Comparison of ENCODE assay signal across 8 mouse cellular contexts in the genomic region with DNA sequence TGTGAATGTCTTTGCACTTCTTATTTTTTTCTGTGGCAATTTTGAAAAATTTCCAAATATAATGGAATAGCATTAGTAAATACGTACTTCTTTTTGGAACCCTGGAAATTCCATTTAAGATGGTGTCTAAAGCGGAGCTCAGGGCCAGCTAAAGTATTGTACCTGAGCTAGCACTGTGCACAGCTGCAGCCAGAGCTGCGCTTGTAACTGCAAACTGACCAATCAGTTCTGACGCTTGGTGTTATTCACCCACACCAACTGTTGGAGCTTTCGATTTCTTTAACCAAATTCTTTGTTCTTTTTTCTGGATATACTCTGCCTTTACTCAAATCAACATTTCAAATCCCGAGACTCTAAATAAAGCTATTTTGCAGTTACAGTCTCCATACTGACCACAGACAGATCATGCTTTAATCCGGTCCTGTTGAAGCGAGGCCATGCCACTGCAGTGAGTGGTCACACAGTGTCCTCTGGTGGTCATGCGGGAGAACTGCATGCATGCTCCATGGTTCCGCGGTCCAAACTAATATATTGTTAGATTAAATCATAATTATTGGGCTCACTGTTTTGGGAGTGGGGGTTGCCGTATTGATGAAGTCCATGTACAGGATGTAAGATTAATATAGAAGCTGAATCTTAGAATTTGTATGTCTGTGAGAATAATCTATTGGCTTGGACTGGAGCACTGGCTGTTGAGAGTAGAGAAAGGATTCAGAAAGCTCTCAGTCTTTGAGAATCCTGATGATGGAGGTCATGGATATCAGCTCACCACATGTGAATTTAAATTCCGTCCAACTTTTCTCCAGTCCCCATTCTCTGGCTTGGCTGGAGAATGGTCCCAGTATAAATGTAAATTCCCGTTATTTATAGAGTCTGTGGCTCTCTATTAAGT.
DNase-seq lines count a peak whose midpoint lies in the region; ATAC-seq and TF ChIP-seq lines count a peak whose summit lies in the region.

No protein-coding gene starts in this region.

- H3K27me3 ChIP-seq in intestine, postnatal 0 days (replicated peaks; ENCODE audit: control insufficient read depth, insufficient read depth, low read length), result no peaks in the 10 kb centered on the region
- no peaks in the 10 kb centered on the region for H3K27me3 ChIP-seq in midbrain, embryonic 15.5 days (replicated peaks)

- H3K4me3 ChIP-seq in intestine, postnatal 0 days (ENCODE audit: low read depth, low read length), result no peak overlapping the region
- no peak overlapping the region for H3K4me3 ChIP-seq in midbrain, embryonic 15.5 days

- no peaks in the 10 kb centered on the region for H3K36me3 ChIP-seq in intestine, postnatal 0 days (ENCODE audit: control insufficient read depth, insufficient read depth)
- H3K36me3 ChIP-seq in midbrain, embryonic 15.5 days (replicated peaks), result no peaks in the 10 kb centered on the region

- TF ChIP-seq CTCF in intestine, postnatal 0 days (IDR thresholded peaks at IDR 0.05; ENCODE audit: low read depth), result peak; percentile 100

- DNase-seq in gastrocnemius, adult 18-20 months (ENCODE audit: low spot score), result peak; percentile 59
- no peak for DNase-seq in gastrocnemius, postnatal 25 days
- peak; percentile 39 to 67 for DNase-seq in cerebellum, postnatal 4 days (ENCODE audit: low spot score in 2 of 2)
- peak; percentile 28 to 37 for DNase-seq in gastrocnemius, postnatal 4 days (ENCODE audit: low spot score in 2 of 2)
- DNase-seq in left cerebral cortex, postnatal 36 days (ENCODE audit: low spot score in 2 of 2), result peak; percentile 51 to 52
- DNase-seq in spleen, postnatal 10 days (ENCODE audit: low spot score in 2 of 2), result peak; percentile 18 to 55

- intact Hi-C loops in left cerebral cortex, postnatal 36 days (cut with DNase I), result loop anchor here (2.0 to 10.0 kb wide), 2 partner anchors 666 to 832 kb away; no protein-coding TSS in a partner anchor

- 0 out of 2 replicates have a peak, but pooled peaks have one; percentile 47 for ATAC-seq in intestine, postnatal 0 days
- peak; percentile 93 for ATAC-seq in midbrain, embryonic 15.5 days (replicated peaks)

- no peak overlapping the region for H3K9ac ChIP-seq in intestine, postnatal 0 days (ENCODE audit: low read depth, low read length)
- H3K9ac ChIP-seq in midbrain, embryonic 15.5 days, result no peak overlapping the region

- no peaks in the 10 kb centered on the region for H3K9me3 ChIP-seq in intestine, postnatal 0 days (ENCODE audit: control insufficient read depth)
- H3K9me3 ChIP-seq in midbrain, embryonic 15.5 days, result no peaks in the 10 kb centered on the region

- no peak overlapping the region for H3K27ac ChIP-seq in intestine, postnatal 0 days (ENCODE audit: low read depth, low read length)
- H3K27ac ChIP-seq in midbrain, embryonic 15.5 days, result no peak overlapping the region

- WGBS in intestine, postnatal 0 days, result 36% methylated on average over 14 of the region's 14 CpGs
- 30% methylated on average over 14 of the region's 14 CpGs for WGBS in midbrain, embryonic 15.5 days

- no peaks in the 10 kb centered on the region for H3K4me1 ChIP-seq in intestine, postnatal 0 days (replicated peaks; ENCODE audit: control insufficient read depth, insufficient read depth, low read length)
- no peaks in the 10 kb centered on the region for H3K4me1 ChIP-seq in midbrain, embryonic 15.5 days

- H3K4me2 ChIP-seq in intestine, postnatal 0 days (replicated peaks; ENCODE audit: low read depth), result no peak overlapping the region
- peak overlapping the region; percentile 23 for H3K4me2 ChIP-seq in midbrain, embryonic 15.5 days
